Mouse (Mus musculus) midbrain, embryonic 14.5 days (tissue): ENCODE measurements around the gene Ctdspl. TPM values are rescaled to one million over a fixed set of nuclear protein-coding genes. Genes with fewer than 3 reads are reported as not detected.

ENCODE experiments used
- ATAC-seq: fragments of 200-750 bp; cut with Nextera tagmentation; 2 replicates; pipeline ENCODE4 v1.8.0; 2017; ENCODE audit warnings: moderate number of reproducible peaks, moderate library complexity; ENCODE audit not compliant: low FRiP score, low TSS enrichment
- DNase-seq: peaks from one replicate; pipeline ENCODE4 v3.0.0-alpha.2; 2015
- H3K27ac ChIP-seq: fragments of 300-500 bp; sonication (generic); replicated peaks from 2 replicates; pipeline ENCODE4 v1.5.1; 2014; ENCODE audit warnings: mild to moderate bottlenecking, low read depth, low read length, moderate library complexity
- H3K27me3 ChIP-seq: fragments of 300-500 bp; sonication (generic); 2 replicates; pipeline ENCODE4 v1.6.1; 2014; ENCODE audit warnings: low read length, control low read depth, mixed read lengths; ENCODE audit not compliant: control insufficient read depth, insufficient read depth
- H3K36me3 ChIP-seq: fragments of 300-500 bp; sonication (generic); 2 replicates; pipeline ENCODE4 v1.6.1; 2014; ENCODE audit warnings: low read length, control low read depth; ENCODE audit not compliant: control insufficient read depth, insufficient read depth
- H3K4me1 ChIP-seq: fragments of 300-500 bp; sonication (generic); 2 replicates; pipeline ENCODE4 v1.6.1; 2014; ENCODE audit warnings: mild to moderate bottlenecking, antibody characterized with exemption, low read length, control low read depth; ENCODE audit not compliant: control insufficient read depth, insufficient read depth
- H3K4me2 ChIP-seq: fragments of 300-500 bp; sonication (generic); 2 replicates; pipeline ENCODE4 v1.6.1; 2014; ENCODE audit warnings: mild to moderate bottlenecking, low read length, moderate library complexity
- H3K4me3 ChIP-seq: fragments of 300-500 bp; sonication (generic); replicated peaks from 2 replicates; pipeline ENCODE4 v1.5.1; 2014; ENCODE audit warnings: low read depth, low read length
- H3K9ac ChIP-seq: fragments of 300-500 bp; sonication (generic); replicated peaks from 2 replicates; pipeline ENCODE4 v1.6.1; 2014; ENCODE audit warnings: mild to moderate bottlenecking, low read length, moderate library complexity
- H3K9me3 ChIP-seq: fragments of 300-500 bp; sonication (generic); 2 replicates; pipeline ENCODE4 v1.6.1; 2016; ENCODE audit warnings: low read length, control low read depth, mixed read lengths; ENCODE audit not compliant: control insufficient read depth
- WGBS: fragments of 180-500 bp; shearing (Covaris S2); extraction: QIAGEN DNeasy Blood & Tissue Kit; methylation state at CpG from one replicate; pipeline ENCODE4 v1.1.7; 2014; 5-methylcytosine and 5-hydroxymethylcytosine counted together
- polyA plus RNA-seq: library from polyadenylated mRNA; unstranded; fragments of >200 nt; fragmentation: Nextera tagmentation; extraction: Ambion mirVana; gene quantifications from 2 replicates; pipeline ENCODE4 v1.2.1, GENCODE M21; 2014

The Ctdspl gene
- polyA plus RNA-seq, 1 experiment from 2014 or later: 8.2 TPM

DNA sequence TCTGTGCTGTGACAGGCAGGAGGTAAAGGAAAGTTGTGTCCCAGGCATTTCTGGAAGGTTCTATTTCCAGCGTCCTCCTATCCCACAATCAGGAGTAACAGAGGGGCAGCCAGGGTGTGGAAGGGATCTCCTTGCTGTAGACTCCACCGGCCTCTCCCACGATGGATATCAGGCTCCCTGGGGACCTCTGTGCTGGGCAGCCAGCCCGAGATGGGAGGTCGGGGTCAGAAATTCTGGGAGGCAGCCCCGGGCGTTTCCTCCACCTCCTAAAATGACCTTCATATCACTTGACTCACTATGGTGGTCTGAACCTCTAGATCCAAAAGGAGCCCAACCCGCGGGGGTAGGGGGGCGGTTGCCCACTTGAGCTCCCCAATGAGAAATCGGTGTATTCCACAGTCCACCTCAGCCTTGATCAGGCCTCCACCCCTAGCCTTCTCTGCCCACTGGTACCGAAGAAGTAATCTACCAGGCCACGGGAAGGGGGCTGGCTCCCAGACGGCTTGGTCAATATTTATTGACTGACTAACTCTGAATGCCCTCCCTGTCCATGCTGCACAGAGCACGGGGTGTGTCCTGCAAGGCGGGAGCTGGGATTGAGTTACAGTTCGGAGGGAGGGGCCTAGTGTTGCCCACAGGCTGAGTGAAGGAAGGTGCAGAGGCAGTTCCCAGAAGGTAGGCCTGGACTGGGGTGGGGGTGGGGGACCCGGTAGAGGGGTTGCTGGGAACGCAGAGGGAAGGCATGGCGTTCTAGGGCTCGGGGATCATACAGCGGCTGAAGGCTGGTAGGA is 126.1 kb downstream of the Ctdspl start, which contains the start of gene Vill:
Vill (plus strand) TSS at position 625 of the 791 bp plus-strand sequence.
- Histone ChIP-seq H3K27me3 (no peaks in the 10 kb centered on the region; the same call in 1 of the 2 replicates), H3K4me2 (peak within 1 kb of the TSS; percentile 34), H3K4me1 (no peaks in the 10 kb centered on the region; the same call in 1 of the 2 replicates), H3K9me3 (no peaks in the 10 kb centered on the region), H3K36me3 (no peaks in the 10 kb centered on the region), H3K9ac (no peak within 1 kb of the TSS), H3K4me3 (no peak within 1 kb of the TSS), H3K27ac (no peak within 1 kb of the TSS)
- ATAC-seq: peak; percentile 37; the same call in 1 of the 2 replicates
- DNase-seq: peak; percentile 33
- WGBS: 20% methylated on average over 22 of the region's 22 CpGs

- Histone ChIP-seq H3K4me2 (no peak overlapping the region), H3K9me3 (no peaks in the 10 kb centered on the region), H3K27ac (no peak overlapping the region), H3K4me1 (no peaks in the 10 kb centered on the region; the same call in 1 of the 2 replicates), H3K9ac (no peak overlapping the region), H3K36me3 (no peaks in the 10 kb centered on the region), H3K4me3 (no peak overlapping the region), H3K27me3 (no peaks in the 10 kb centered on the region; the same call in 1 of the 2 replicates)
- WGBS: 83% methylated on average over 9 of the region's 9 CpGs
- ATAC-seq (no peak), DNase-seq (no peak)
Observed at GRCm38 (mm10) chr9:119053964-119054576, 127.8 kb downstream of the Ctdspl start.

- H3K9me3 ChIP-seq: no peaks in the 10 kb centered on the region
Observed at GRCm38 (mm10) chr9:119055336-119055735, 129.1 kb downstream of the Ctdspl start.

DNA sequence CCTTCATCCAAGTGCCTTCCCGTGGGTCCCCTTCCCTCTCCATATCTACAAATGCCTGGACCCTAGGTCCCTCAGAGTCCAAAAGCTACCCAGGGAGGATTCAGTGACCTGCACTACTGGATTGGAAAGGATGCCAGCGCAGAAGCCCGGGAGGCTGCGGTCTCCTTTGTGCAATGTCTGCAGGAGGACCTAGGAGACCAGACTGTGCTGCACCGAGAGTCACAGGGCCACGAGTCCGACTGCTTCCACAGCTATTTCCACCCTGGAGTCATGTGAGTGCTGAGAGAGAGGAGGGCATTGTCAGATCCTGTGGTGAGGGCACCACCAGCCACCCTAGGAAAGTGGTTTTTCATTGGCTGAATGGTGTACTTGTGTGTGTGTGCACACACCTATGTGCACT is 132.0 kb downstream of the Ctdspl start:
- 87% methylated on average over 7 of the region's 7 CpGs for WGBS

More at GRCm38 (mm10) chr9:119055336-119055735, 129.1 kb downstream of the Ctdspl start:
- Histone ChIP-seq H3K4me2 (no peak overlapping the region), H3K36me3 (no peaks in the 10 kb centered on the region), H3K9ac (no peak overlapping the region), H3K4me3 (no peak overlapping the region), H3K27me3 (no peaks in the 10 kb centered on the region; the same call in 1 of the 2 replicates), H3K4me1 (no peaks in the 10 kb centered on the region; the same call in 1 of the 2 replicates), H3K27ac (no peak overlapping the region)
- WGBS: 90% methylated on average over 4 of the region's 4 CpGs
- DNase-seq (no peak), ATAC-seq (no peak)

GRCm38 (mm10) chr9:119060701-119061100 is 134.4 kb downstream of the Ctdspl start:
- DNase-seq: no peak
- Histone ChIP-seq H3K4me2 (no peak overlapping the region), H3K27ac (no peak overlapping the region), H3K36me3 (no peaks in the 10 kb centered on the region), H3K4me3 (no peak overlapping the region), H3K4me1 (no peaks in the 10 kb centered on the region), H3K9ac (no peak overlapping the region), H3K27me3 (no peaks in the 10 kb centered on the region), H3K9me3 (no peaks in the 10 kb centered on the region)
- no peak for ATAC-seq
- WGBS: 93% methylated on average over 10 of the region's 10 CpGs

More for the DNA sequence above, 132.0 kb downstream of the Ctdspl start:
- Histone ChIP-seq H3K4me3 (no peak overlapping the region), H3K27me3 (no peaks in the 10 kb centered on the region; the same call in 1 of the 2 replicates), H3K4me2 (no peak overlapping the region), H3K9ac (no peak overlapping the region), H3K36me3 (no peaks in the 10 kb centered on the region), H3K9me3 (no peaks in the 10 kb centered on the region), H3K27ac (no peak overlapping the region), H3K4me1 (no peaks in the 10 kb centered on the region)
- DNase-seq: no peak
- ATAC-seq: no peak

DNA sequence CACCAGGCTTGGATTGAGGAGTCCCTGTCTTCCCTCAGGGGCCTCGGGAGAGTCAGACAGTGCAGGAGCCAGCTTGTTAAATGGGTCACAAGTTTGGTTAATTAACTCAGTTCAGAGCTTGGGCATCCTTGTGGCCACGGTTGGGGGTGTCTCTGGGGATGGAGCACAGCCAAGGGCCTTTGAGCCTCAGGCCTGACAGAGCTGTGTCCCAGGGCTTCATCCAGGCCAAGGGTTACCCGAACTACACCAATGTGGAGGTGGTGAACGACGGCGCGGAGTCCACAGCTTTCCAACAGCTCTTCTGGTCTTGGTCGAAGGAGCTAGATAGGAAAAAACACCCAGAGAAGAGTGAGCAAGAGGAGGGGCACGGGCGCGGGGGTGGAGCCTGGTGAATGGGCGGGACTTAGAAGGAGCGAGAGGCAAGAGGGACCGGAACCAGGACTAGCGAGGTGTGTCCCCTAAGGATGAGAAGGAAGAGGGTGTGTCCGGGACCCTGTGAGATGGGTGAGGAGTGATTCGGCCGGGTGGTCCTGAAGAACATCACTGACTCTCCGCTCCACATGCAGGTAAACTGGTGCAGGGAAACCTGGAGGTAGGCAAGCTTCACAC is 136.9 kb downstream of the Ctdspl start:
- WGBS: 32% methylated on average over 19 of the region's 19 CpGs
- DNase-seq (no peak), ATAC-seq (no peak)
- Histone ChIP-seq H3K9ac (no peak overlapping the region), H3K27me3 (no peaks in the 10 kb centered on the region), H3K36me3 (no peaks in the 10 kb centered on the region), H3K4me3 (no peak overlapping the region), H3K4me2 (no peak overlapping the region), H3K27ac (no peak overlapping the region), H3K9me3 (no peaks in the 10 kb centered on the region), H3K4me1 (no peaks in the 10 kb centered on the region)

DNA sequence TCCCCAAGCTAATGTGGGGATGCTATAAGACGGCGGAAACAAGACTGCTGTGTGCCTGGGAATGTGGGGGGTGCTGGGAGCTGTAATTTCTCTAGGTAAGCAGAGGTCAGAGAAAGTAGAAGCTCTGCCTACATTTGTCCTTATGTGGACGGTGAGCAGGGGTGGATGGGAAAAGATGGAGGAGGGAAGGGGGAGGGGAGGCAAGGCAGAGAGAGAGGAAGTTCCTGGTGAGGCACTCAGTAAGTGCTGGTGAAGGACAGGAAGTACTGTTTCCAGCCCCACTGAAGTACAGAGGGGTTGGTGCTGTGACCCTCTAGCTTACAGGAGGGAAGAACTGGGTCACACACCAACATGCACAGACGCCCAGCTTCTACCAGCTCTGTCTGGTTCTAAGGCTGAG is 138.0 kb downstream of the Ctdspl start:
- DNase-seq (no peak), ATAC-seq (no peak)
- Histone ChIP-seq H3K4me2 (no peak overlapping the region), H3K27ac (no peak overlapping the region), H3K9ac (no peak overlapping the region), H3K9me3 (no peaks in the 10 kb centered on the region), H3K27me3 (no peaks in the 10 kb centered on the region), H3K4me3 (no peak overlapping the region), H3K36me3 (no peaks in the 10 kb centered on the region), H3K4me1 (no peaks in the 10 kb centered on the region)
- 75% methylated on average over 4 of the region's 4 CpGs for WGBS

DNA sequence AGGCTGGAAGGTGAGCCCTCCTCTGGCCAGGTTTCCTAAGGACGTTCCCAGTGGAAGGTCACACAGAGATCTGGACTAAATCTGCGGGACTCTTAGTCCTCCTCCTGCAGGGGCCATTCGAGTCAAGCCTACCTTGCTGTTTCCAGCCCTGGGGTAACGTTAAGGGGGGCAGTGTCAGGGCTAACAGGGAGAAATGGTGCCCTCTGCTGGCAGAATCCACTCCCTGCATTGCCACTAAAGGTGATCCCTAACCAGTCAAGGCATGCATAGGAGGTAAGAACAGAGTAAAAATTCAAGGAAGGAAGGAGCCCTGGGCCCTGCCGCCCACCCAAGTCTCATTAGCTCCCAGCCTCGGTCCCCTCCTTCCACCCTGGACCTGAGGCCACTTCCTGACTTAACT is 141.3 kb downstream of the Ctdspl start:
- no peak overlapping the region for H3K4me2 ChIP-seq
- ATAC-seq: peak; percentile 41; the same call in 1 of the 2 replicates
- 5% methylated on average over 6 of the region's 6 CpGs for WGBS
- H3K9ac ChIP-seq: no peak overlapping the region
- no peaks in the 10 kb centered on the region for H3K9me3 ChIP-seq
- no peak overlapping the region for H3K27ac ChIP-seq
- peaks cover 5% of the 10 kb centered on the region; the same call in 1 of the 2 replicates for H3K36me3 ChIP-seq
- no peaks in the 10 kb centered on the region for H3K27me3 ChIP-seq
- H3K4me1 ChIP-seq: no peaks in the 10 kb centered on the region
- peak; percentile 89 for DNase-seq
- H3K4me3 ChIP-seq: no peak overlapping the region
